Mouse (Mus musculus): ENCODE data around the gene Arhgap29.

- TF ChIP-seq CTCF (IDR thresholded peaks at IDR 0.05; ENCODE audit: control insufficient read depth, insufficient read depth, insufficient read length) (no peak), CEBPB (IDR thresholded peaks at IDR 0.05; ENCODE audit: low read depth) (no peak), USF1 (IDR thresholded peaks at IDR 0.05; ENCODE audit: low read depth) (no peak), MAX (IDR thresholded peaks at IDR 0.05) (no peak)
Observed at GRCm38 (mm10) chr3:122058439-122059198, 106.3 kb downstream of the Arhgap29 start.
